Mouse (Mus musculus): ENCODE measurements at regions not wholly inside any gene's neighbourhood (a gene's known extent, or its start where the extent isn't known, plus 50 kb on each side); places are given as distances from the start of the nearest gene placed in this dataset.

DNA sequence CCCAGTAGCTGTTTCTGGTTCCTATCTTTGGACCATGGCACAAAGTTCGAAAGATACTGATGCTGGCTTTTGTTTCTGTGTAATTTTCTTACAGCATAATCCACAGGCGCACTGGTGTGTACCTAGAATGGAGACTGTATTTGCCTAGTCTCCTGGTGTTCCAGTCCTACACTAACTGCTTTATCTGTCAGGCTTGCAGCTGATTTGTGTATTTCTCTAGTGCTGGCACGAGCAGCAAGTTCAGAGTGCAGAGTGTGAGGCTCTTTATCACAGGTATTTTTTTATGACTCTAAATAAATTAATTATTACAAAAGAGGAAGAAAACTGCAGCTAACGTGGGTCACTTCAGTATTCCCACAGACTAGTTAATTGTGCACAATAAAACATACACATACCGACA lies 405.1 kb upstream of the Zeb2 start:
- Histone ChIP-seq H3K36me3 (ENCODE audit: control insufficient read depth, insufficient read depth, low read length) (no peaks in the 10 kb centered on the region), H3K27ac (ENCODE audit: low read depth) (no peak overlapping the region), H3K4me3 (ENCODE audit: low read depth, low read length) (no peak overlapping the region), H3K9ac (ENCODE audit: low read length) (no peak overlapping the region), H3K4me2 (ENCODE audit: low read length) (no peak overlapping the region), H3K4me1 (replicated peaks; ENCODE audit: control insufficient read depth, insufficient read depth, low read length) (0 out of 2 replicates have a peak, but pooled peaks cover 5% of the 10 kb centered on the region), H3K9me3 (ENCODE audit: control insufficient read depth, low read length) (no peaks in the 10 kb centered on the region), H3K27me3 (replicated peaks; ENCODE audit: control insufficient read depth, insufficient read depth, low read length) (no peaks in the 10 kb centered on the region)
- WGBS, result 60% methylated on average over 5 of the region's 5 CpGs
- ATAC-seq (replicated peaks; ENCODE audit: low FRiP score, low TSS enrichment, low read depth) (no peak), DNase-seq (ENCODE audit: low spot score) (no peak)

DNA sequence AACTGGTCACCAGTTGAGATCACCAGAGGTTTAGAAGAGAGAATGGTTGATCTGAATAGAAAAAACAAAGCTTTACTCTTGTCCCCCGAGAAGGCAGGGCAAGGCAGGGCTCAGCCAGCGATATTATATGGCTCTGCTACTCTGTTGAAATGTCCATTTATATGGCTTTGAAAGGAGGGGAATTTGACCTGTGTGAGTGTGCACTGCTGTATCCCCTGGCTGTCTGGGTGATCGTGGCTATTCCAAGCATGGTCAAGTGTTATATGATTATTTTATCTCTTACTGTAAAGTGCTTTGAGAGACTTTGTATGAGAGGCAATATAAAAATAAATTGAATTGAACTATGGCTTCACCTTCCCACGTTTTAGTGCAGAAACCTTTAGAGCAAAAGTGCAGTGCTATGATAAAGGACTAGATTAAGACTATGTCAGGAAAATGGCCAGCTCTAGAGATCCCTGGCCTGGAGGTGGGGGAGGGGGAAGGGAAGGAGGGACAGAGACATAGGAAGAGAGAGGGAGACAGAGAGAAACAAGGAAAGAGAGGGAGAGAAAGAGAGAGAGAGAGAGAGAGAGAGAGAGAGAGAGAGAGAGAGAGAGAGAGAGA lies 402.5 kb upstream of the Zeb2 start:
- WGBS, result 26% methylated on average over 4 of the region's 4 CpGs
- H3K9me3 ChIP-seq (ENCODE audit: control insufficient read depth, low read length), result no peaks in the 10 kb centered on the region
- H3K36me3 ChIP-seq (ENCODE audit: control insufficient read depth, insufficient read depth, low read length), result no peaks in the 10 kb centered on the region
- 0 out of 2 replicates have a peak, but pooled peaks cover 5% of the 10 kb centered on the region for H3K4me1 ChIP-seq (replicated peaks; ENCODE audit: control insufficient read depth, insufficient read depth, low read length)
- H3K9ac ChIP-seq (ENCODE audit: low read length), result no peak overlapping the region
- no peak overlapping the region for H3K4me2 ChIP-seq (ENCODE audit: low read length)
- ATAC-seq (replicated peaks; ENCODE audit: low FRiP score, low TSS enrichment, low read depth) (peak; percentile 64), DNase-seq (ENCODE audit: low spot score) (no peak)
- H3K4me3 ChIP-seq (ENCODE audit: low read depth, low read length), result no peak overlapping the region
- no peak overlapping the region for H3K27ac ChIP-seq (ENCODE audit: low read depth)
- no peaks in the 10 kb centered on the region for H3K27me3 ChIP-seq (replicated peaks; ENCODE audit: control insufficient read depth, insufficient read depth, low read length)

DNA sequence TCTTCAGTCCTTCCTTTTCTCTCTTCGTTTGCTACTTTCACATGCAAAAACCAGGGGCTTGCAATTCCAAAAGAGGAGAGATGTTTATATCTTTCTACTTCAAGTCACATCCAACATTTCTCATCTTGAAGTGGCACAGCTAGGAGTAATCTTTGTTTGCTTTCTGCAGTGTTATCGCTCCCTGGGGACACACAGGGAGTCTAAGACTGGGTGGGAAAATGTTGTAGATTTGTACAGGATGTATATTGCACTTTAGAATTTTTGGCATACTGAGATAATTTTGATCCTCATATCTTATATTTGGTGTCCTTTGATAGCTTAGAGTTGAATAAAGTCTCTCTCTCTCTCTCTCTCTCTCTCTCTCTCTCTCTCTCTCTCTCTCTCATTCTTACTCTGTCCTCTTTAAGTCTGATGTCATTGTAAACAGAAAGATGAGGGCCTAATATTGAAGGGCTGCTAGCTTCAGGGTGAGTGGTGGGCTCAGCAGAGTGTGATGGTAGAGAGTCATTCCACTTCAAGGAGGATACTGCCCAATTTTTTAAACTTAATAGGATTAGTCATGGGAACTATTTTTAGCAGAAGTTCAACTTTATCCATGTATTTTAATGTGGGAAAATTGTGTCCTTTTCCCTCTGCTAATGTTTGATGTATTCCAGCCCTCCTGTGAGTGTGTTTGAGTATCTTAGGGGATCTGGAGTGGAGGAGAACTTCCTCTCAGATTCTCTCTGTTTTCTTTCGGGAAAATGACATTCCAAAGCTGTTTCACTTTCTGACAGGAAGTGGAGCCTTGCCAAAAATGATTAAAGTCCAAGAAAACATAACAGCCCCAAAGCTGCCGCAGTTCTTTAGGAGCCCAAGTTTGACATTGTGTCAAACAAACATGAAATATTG lies 397.3 kb upstream of the Zeb2 start:
- Histone ChIP-seq H3K27ac (ENCODE audit: low read depth) (peak overlapping the region; percentile 24; the same call in 1 of the 2 replicates), H3K4me3 (ENCODE audit: low read depth, low read length) (no peak overlapping the region), H3K9ac (ENCODE audit: low read length) (no peak overlapping the region), H3K4me1 (replicated peaks; ENCODE audit: control insufficient read depth, insufficient read depth, low read length) (0 out of 2 replicates have a peak, but pooled peaks cover 4% of the 10 kb centered on the region), H3K9me3 (ENCODE audit: control insufficient read depth, low read length) (no peaks in the 10 kb centered on the region), H3K4me2 (ENCODE audit: low read length) (no peak overlapping the region), H3K36me3 (ENCODE audit: control insufficient read depth, insufficient read depth, low read length) (no peaks in the 10 kb centered on the region), H3K27me3 (replicated peaks; ENCODE audit: control insufficient read depth, insufficient read depth, low read length) (no peaks in the 10 kb centered on the region)
- WGBS, result 23% methylated on average over 4 of the region's 4 CpGs
- ATAC-seq (replicated peaks; ENCODE audit: low FRiP score, low TSS enrichment, low read depth) (peak; percentile 63), DNase-seq (ENCODE audit: low spot score) (no peak)

DNA sequence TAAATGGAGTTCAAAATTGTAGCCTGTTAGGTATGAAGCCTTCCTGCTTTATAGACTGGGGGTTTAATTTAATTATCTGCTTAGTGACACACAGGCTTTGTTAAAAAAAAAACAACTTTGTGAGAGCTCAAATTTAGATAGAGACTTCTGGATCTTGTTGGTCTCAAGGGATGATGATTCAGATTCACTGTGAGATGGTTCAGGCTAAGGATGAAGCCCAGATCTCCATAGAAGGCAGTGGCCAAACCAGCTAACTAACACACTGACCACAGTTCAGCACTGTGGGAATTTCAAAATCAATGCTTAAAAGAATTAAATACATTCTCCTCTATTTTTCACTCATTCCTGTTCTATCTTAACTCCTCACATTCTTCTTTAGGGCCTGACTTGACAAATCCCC lies 395.7 kb upstream of the Zeb2 start:
- Histone ChIP-seq H3K9me3 (ENCODE audit: control insufficient read depth, low read length) (no peaks in the 10 kb centered on the region), H3K27me3 (replicated peaks; ENCODE audit: control insufficient read depth, insufficient read depth, low read length) (no peaks in the 10 kb centered on the region), H3K4me3 (ENCODE audit: low read depth, low read length) (no peak overlapping the region), H3K27ac (ENCODE audit: low read depth) (no peak overlapping the region), H3K36me3 (ENCODE audit: control insufficient read depth, insufficient read depth, low read length) (no peaks in the 10 kb centered on the region), H3K4me1 (replicated peaks; ENCODE audit: control insufficient read depth, insufficient read depth, low read length) (no peaks in the 10 kb centered on the region), H3K4me2 (ENCODE audit: low read length) (no peak overlapping the region), H3K9ac (ENCODE audit: low read length) (no peak overlapping the region)
- DNase-seq (ENCODE audit: low spot score), result no peak
- no peak for ATAC-seq (replicated peaks; ENCODE audit: low FRiP score, low TSS enrichment, low read depth)

DNA sequence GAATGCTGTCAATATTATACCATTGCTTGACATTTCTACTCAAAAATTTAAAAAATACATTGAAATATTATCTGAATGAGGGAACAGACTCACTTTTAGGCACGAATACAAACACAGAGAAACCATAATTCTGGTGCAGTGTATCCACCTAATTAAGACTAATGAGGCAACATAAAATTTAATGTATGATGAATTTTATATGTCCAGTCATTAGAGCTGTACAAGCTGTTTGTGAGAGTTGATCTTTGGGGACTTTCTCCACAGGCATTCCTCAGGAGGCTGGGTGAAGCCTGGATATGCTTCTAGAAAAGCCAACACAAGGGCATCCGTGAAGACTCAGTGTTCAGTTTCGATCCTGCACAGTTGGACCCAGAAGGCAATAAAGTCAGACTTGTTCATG lies 394.6 kb upstream of the Zeb2 start:
- H3K4me3 ChIP-seq (ENCODE audit: low read depth, low read length), result no peak overlapping the region
- no peaks in the 10 kb centered on the region for H3K36me3 ChIP-seq (ENCODE audit: control insufficient read depth, insufficient read depth, low read length)
- H3K27ac ChIP-seq (ENCODE audit: low read depth), result no peak overlapping the region
- no peak for ATAC-seq (replicated peaks; ENCODE audit: low FRiP score, low TSS enrichment, low read depth)
- H3K4me2 ChIP-seq (ENCODE audit: low read length), result no peak overlapping the region
- H3K9me3 ChIP-seq (ENCODE audit: control insufficient read depth, low read length), result no peaks in the 10 kb centered on the region
- no peak overlapping the region for H3K9ac ChIP-seq (ENCODE audit: low read length)
- no peak for DNase-seq (ENCODE audit: low spot score)
- WGBS, result 90% methylated on average over 3 of the region's 3 CpGs
- H3K4me1 ChIP-seq (replicated peaks; ENCODE audit: control insufficient read depth, insufficient read depth, low read length), result no peaks in the 10 kb centered on the region
- H3K27me3 ChIP-seq (replicated peaks; ENCODE audit: control insufficient read depth, insufficient read depth, low read length), result no peaks in the 10 kb centered on the region

DNA sequence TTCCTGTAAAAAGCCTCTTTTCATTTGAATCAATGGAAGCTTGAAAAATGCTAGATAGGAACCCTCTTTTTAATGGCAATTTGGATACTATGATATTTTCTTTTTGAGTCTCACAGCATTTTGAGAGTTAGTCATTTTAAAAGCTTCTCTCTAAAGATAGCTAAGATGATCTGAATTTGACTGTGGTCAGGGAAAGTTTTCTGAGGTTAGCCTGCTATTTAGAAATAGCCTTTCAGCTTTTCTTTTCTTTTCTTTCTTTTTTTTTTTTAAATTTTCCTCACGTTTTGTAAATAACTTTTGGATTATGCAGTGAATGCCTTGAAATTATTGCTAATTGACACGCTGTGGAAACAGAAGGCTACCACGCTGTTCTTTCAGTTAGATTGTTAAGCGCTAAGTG lies 387.3 kb upstream of the Zeb2 start:
- Histone ChIP-seq H3K9ac (ENCODE audit: low read length) (no peak overlapping the region), H3K36me3 (ENCODE audit: control insufficient read depth, insufficient read depth, low read length) (no peaks in the 10 kb centered on the region), H3K4me1 (replicated peaks; ENCODE audit: control insufficient read depth, insufficient read depth, low read length) (no peaks in the 10 kb centered on the region), H3K4me3 (ENCODE audit: low read depth, low read length) (no peak overlapping the region), H3K27ac (ENCODE audit: low read depth) (no peak overlapping the region), H3K4me2 (ENCODE audit: low read length) (no peak overlapping the region), H3K9me3 (ENCODE audit: control insufficient read depth, low read length) (peaks cover 3% of the 10 kb centered on the region; the same call in 1 of the 2 replicates), H3K27me3 (replicated peaks; ENCODE audit: control insufficient read depth, insufficient read depth, low read length) (no peaks in the 10 kb centered on the region)
- no peak for DNase-seq (ENCODE audit: low spot score)
- ATAC-seq (replicated peaks; ENCODE audit: low FRiP score, low TSS enrichment, low read depth), result no peak
- 89% methylated on average over 4 of the region's 4 CpGs for whole genome bisulfite sequencing

DNA sequence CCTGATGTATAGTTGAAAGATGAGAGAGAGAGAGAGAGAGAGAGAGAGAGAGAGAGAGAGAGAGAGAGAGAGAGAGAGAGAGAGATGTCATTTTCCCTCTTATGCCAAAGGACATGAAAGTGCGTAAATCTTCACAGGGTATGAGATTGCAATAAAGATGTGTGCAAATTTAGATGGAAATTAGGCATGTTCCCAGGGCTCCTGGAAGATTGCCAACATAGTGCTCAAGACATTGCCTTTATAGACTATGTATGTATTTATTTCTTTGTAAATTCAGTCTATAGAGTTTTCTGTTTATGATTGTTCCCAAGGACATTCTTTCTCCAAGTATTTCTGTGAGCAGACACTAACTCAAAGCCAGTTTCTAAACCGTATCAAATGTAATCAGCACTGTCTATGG lies 376.5 kb upstream of the Zeb2 start:
- DNase-seq (ENCODE audit: low spot score) (no peak), ATAC-seq (replicated peaks; ENCODE audit: low FRiP score, low TSS enrichment, low read depth) (no peak)
- Histone ChIP-seq H3K27ac (ENCODE audit: low read depth) (no peak overlapping the region), H3K9ac (ENCODE audit: low read length) (no peak overlapping the region), H3K9me3 (ENCODE audit: control insufficient read depth, low read length) (no peaks in the 10 kb centered on the region), H3K27me3 (replicated peaks; ENCODE audit: control insufficient read depth, insufficient read depth, low read length) (no peaks in the 10 kb centered on the region), H3K36me3 (ENCODE audit: control insufficient read depth, insufficient read depth, low read length) (no peaks in the 10 kb centered on the region), H3K4me1 (replicated peaks; ENCODE audit: control insufficient read depth, insufficient read depth, low read length) (no peaks in the 10 kb centered on the region), H3K4me3 (ENCODE audit: low read depth, low read length) (no peak overlapping the region), H3K4me2 (ENCODE audit: low read length) (no peak overlapping the region)
- 85% methylated on average over 2 of the region's 2 CpGs for WGBS

DNA sequence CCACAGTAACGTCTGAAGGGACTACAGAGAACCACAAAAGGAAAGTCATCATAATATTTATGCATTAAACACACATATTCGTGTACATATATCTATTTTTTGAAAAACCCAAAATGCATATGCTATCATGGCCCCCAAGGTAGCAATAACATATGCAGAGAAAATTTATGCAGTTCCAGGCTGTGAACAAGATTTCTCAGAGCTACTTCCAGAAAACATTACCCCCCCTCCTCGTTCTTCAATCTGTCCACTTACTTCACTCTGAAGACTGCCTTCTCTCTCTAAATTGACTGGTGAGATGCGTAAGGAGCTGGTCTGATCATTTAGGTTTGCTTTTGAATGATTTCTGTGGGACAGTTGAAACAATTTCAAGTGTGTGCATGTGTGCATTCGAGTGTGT lies 369.3 kb upstream of the Zeb2 start:
- Histone ChIP-seq H3K27me3 (replicated peaks; ENCODE audit: control insufficient read depth, insufficient read depth, low read length) (no peaks in the 10 kb centered on the region), H3K4me1 (replicated peaks; ENCODE audit: control insufficient read depth, insufficient read depth, low read length) (no peaks in the 10 kb centered on the region), H3K4me3 (ENCODE audit: low read depth, low read length) (no peak overlapping the region), H3K4me2 (ENCODE audit: low read length) (no peak overlapping the region), H3K27ac (ENCODE audit: low read depth) (no peak overlapping the region), H3K9me3 (ENCODE audit: control insufficient read depth, low read length) (no peaks in the 10 kb centered on the region), H3K9ac (ENCODE audit: low read length) (no peak overlapping the region), H3K36me3 (ENCODE audit: control insufficient read depth, insufficient read depth, low read length) (no peaks in the 10 kb centered on the region)
- no peak for ATAC-seq (replicated peaks; ENCODE audit: low FRiP score, low TSS enrichment, low read depth)
- DNase-seq (ENCODE audit: low spot score), result no peak
- WGBS, result 73% methylated on average over 5 of the region's 5 CpGs

DNA sequence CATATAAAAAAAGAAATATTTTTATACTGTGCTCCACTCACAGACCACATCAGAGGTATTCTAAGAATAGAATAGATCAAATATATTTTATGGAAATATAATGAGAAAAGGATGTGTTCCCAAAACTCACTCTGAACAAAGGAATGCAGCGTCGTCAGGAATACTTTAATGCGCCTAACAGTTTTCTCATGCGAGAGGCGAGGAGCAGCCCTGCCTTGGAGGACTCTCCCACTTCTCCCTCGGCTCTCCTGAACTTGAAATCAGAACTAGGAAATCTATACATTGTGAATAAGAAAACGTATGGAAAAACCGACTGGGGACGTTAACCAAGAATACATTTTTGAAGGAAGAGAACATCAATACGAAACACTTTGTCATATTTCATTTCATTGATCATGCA lies 368.3 kb upstream of the Zeb2 start:
- no peak overlapping the region for H3K4me2 ChIP-seq (ENCODE audit: low read length)
- no peaks in the 10 kb centered on the region for H3K36me3 ChIP-seq (ENCODE audit: control insufficient read depth, insufficient read depth, low read length)
- H3K4me3 ChIP-seq (ENCODE audit: low read depth, low read length), result no peak overlapping the region
- no peaks in the 10 kb centered on the region for H3K9me3 ChIP-seq (ENCODE audit: control insufficient read depth, low read length)
- no peak for DNase-seq (ENCODE audit: low spot score)
- H3K4me1 ChIP-seq (replicated peaks; ENCODE audit: control insufficient read depth, insufficient read depth, low read length), result no peaks in the 10 kb centered on the region
- no peak for ATAC-seq (replicated peaks; ENCODE audit: low FRiP score, low TSS enrichment, low read depth)
- H3K27me3 ChIP-seq (replicated peaks; ENCODE audit: control insufficient read depth, insufficient read depth, low read length), result no peaks in the 10 kb centered on the region
- H3K9ac ChIP-seq (ENCODE audit: low read length), result no peak overlapping the region
- H3K27ac ChIP-seq (ENCODE audit: low read depth), result no peak overlapping the region
- 83% methylated on average over 10 of the region's 10 CpGs for WGBS

Data from intestine, embryonic 14.5 days (tissue).